Mouse (Mus musculus) testis, adult 2 months (tissue): ENCODE measurements around the gene Dcst2.

Source experiments
- CTCF ChIP-seq: fragments of 200-500 bp; IDR thresholded peaks from 2 replicates; pipeline ENCODE4 v1.5.1; 2012; ENCODE audit warnings: low read depth, mild to moderate bottlenecking, inconsistent platforms, low read length, moderate library complexity; ENCODE audit not compliant: control insufficient read depth, insufficient read depth, insufficient replicate concordance
- POLR2A ChIP-seq: fragments of 200-500 bp; IDR thresholded peaks from 2 replicates; pipeline ENCODE4 v1.6.1; 2012; ENCODE audit warnings: low read depth, mild to moderate bottlenecking, inconsistent platforms, low read length, moderate library complexity; ENCODE audit not compliant: control insufficient read depth

DNA sequence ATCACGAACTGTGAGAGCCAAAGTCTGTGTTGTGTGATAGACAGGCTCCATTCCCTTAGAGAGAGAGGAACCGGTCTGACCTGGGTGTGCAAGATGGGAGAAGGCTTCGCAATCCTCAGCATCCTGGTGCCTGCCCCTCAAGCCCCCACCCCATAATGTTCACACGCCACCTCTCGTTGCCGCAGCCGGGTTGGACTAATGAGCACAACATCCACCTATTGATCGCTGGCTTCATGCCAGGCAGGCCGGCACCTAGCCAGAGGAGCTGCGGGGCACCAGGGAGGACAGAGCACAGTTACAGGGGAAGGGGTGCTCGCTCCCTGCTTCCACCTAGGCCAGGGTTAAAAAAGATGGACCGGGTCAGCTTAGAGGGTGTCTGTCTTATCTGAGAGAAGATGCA, 29.3 kb upstream of the Dcst2 start:
- TF ChIP-seq POLR2A, result no peak
- TF ChIP-seq CTCF, result no peak
